In the genomic region with DNA sequence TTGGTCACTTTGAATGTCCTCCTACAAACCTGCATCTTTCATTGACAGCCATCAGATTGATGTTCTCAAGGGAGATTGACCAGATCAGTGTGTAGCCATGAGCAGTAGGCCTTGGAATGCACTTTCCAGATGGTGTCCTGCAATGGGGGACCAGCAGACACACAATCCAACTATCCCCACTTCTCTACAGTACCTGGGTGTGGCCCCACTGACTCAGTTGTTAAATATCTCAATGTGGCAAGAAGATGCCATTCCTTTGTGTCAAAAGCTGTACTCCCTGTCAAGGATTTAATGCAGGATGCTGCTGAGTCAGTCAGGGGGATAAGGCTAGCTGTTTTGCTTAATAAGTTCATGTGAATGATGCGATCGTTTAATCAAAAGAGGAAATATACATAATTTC, we compare ENCODE assay signal across 12 mouse cellular contexts.
"Had no signal": no experiment of that assay in that cellular context is flagged by ENCODE, and none has a peak within 500 bp of the region (broad histone marks: within the 10 kb centered on the region; RNA-seq: fewer than 3 reads in every experiment).

No protein-coding gene starts in this region.

- H3K4me2 ChIP-seq: liver, embryonic 11.5 days; liver, embryonic 15.5 days; midbrain, embryonic 12.5 days; neural tube, embryonic 12.5 days had no signal

- H3K4me1 ChIP-seq: midbrain, embryonic 12.5 days; neural tube, embryonic 12.5 days had no signal

- H3K36me3 ChIP-seq: limb, embryonic 10.5 days; liver, embryonic 15.5 days; midbrain, embryonic 12.5 days; neural tube, embryonic 12.5 days had no signal

- ATAC-seq: lung, postnatal 0 days had no signal

- H3K27me3 ChIP-seq: liver, embryonic 15.5 days; midbrain, embryonic 12.5 days; neural tube, embryonic 12.5 days had no signal

- H3K27ac ChIP-seq: limb, embryonic 10.5 days; liver, embryonic 15.5 days; midbrain, embryonic 12.5 days; neural tube, embryonic 12.5 days had no signal

- H3K4me3 ChIP-seq: limb, embryonic 10.5 days; liver, embryonic 15.5 days; midbrain, embryonic 12.5 days; neural tube, embryonic 12.5 days had no signal

- H3K9me3 ChIP-seq: limb, embryonic 10.5 days; liver, embryonic 15.5 days; midbrain, embryonic 12.5 days; neural tube, embryonic 12.5 days had no signal

- DNase-seq: kidney, adult 8-10 months; kidney, postnatal 25 days; lung, adult 2 months; lung, postnatal 36 days; retina, postnatal 1 day; thymus, postnatal 36 days had no signal

- H3K9ac ChIP-seq: liver, embryonic 15.5 days; midbrain, embryonic 12.5 days; neural tube, embryonic 12.5 days had no signal
